Mouse (Mus musculus): ENCODE measurements around the gene Mpdu1.

GRCm38 (mm10) chr11:69707873-69708381 lies 45.5 kb upstream of the Mpdu1 start:
- TF ChIP-seq ZKSCAN1 (IDR thresholded peaks at IDR 0.05; ENCODE audit: borderline replicate concordance, low read depth, low read length) (no peak), EP300 (IDR thresholded peaks at IDR 0.05; ENCODE audit: low read length) (no peak), E2F4 (IDR thresholded peaks at IDR 0.05; ENCODE audit: insufficient replicate concordance, low read depth, low read length) (no peak), CTCF (conservative IDR thresholded peaks at IDR 0.05 in 1 of 2, IDR thresholded peaks at IDR 0.05 in 1 of 2; ENCODE audit: low read depth in 2 of 2, low read length in 2 of 2) (no peak), POLR2A (IDR thresholded peaks at IDR 0.05; ENCODE audit: low read depth, low read length) (no peak), BHLHE40 (IDR thresholded peaks at IDR 0.05; ENCODE audit: low read depth, low read length) (no peak), SIN3A (IDR thresholded peaks at IDR 0.05; ENCODE audit: low read length) (no peak), MYC (IDR thresholded peaks at IDR 0.05; ENCODE audit: low read depth, low read length) (no peak), ELF1 (IDR thresholded peaks at IDR 0.05; ENCODE audit: low read depth, low read length) (no peak), HCFC1 (IDR thresholded peaks at IDR 0.05; ENCODE audit: low read depth, low read length) (no peak), JUND (conservative IDR thresholded peaks at IDR 0.05; ENCODE audit: low read depth, low read length) (no peak), ZMIZ1 (IDR thresholded peaks at IDR 0.05; ENCODE audit: low read depth, low read length) (no peak), GABPA (IDR thresholded peaks at IDR 0.05; ENCODE audit: insufficient replicate concordance, low read depth, low read length) (no peak)

Data from CH12.LX (cell line).